ENCODE assay signal across 8 mouse cellular contexts in the genomic region with DNA sequence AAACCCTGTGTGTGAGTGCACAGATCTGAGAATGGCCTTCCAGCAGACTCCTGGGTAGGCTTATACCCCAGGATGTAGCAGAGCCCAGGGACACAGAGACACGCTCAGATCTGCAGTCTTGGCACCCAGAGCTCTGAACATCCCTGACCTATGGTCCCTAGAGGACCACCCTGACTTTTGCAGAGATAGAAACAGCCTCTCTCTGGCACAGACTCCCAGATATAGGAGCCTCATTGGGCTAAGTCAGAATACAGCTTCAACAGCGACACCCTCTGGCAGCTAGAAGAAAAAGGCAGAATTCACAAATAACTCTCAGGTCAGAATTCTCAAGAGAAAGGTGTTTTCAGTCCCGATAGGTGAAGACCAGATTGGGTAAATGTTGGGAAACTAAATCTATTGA.
DNase-seq lines count a peak whose midpoint lies in the region; ATAC-seq and TF ChIP-seq lines count a peak whose summit lies in the region.

No protein-coding gene starts in this region.

- no peaks in the 10 kb centered on the region for H3K27me3 ChIP-seq in lung, embryonic 14.5 days (ENCODE audit: insufficient read depth, low read length)
- no peaks in the 10 kb centered on the region; the same call in 1 of the 2 replicates for H3K27me3 ChIP-seq in forebrain, embryonic 11.5 days (ENCODE audit: control insufficient read depth, insufficient read depth, low read length)
- H3K27me3 ChIP-seq in thymus, adult 2 months (ENCODE audit: control insufficient read depth, insufficient read depth, low read length): no peaks in the 10 kb centered on the region

- peak; percentile 19 for DNase-seq in gastrocnemius, adult 18-20 months (ENCODE audit: low spot score)
- DNase-seq in gastrocnemius, postnatal 14 days: no peak
- DNase-seq in lung, embryonic 14.5 days: peak; percentile 70
- no peak for DNase-seq in lung, postnatal 25 days (ENCODE audit: low spot score)
- peak; percentile 51 for DNase-seq in embryo, embryonic 10.5 days (ENCODE audit: low spot score)
- peak; percentile 55 for DNase-seq in mesoderm, embryonic 11.5 days (ENCODE audit: low read depth, low spot score)
- DNase-seq in forebrain, embryonic 11.5 days (ENCODE audit: low spot score): no peak
- no peak for DNase-seq in thymus, adult 2 months

- H3K36me3 ChIP-seq in lung, embryonic 14.5 days (ENCODE audit: insufficient read depth): no peaks in the 10 kb centered on the region
- no peaks in the 10 kb centered on the region for H3K36me3 ChIP-seq in forebrain, embryonic 11.5 days (ENCODE audit: control insufficient read depth, insufficient read depth, low read length)
- no peaks in the 10 kb centered on the region for H3K36me3 ChIP-seq in thymus, adult 2 months (ENCODE audit: control insufficient read depth, insufficient read depth, low read length)

- H3K4me2 ChIP-seq in lung, embryonic 14.5 days: no peak overlapping the region
- H3K4me2 ChIP-seq in forebrain, embryonic 11.5 days (ENCODE audit: low read depth, low read length, severe bottlenecking): no peak overlapping the region

- H3K27ac ChIP-seq in lung, embryonic 14.5 days (ENCODE audit: low read depth): no peak overlapping the region
- no peak overlapping the region for H3K27ac ChIP-seq in forebrain, embryonic 11.5 days (ENCODE audit: low read depth, low read length)
- H3K27ac ChIP-seq in thymus, adult 2 months (ENCODE audit: control insufficient read depth, insufficient read depth, low read length): no peak overlapping the region

- H3K9me3 ChIP-seq in lung, embryonic 14.5 days (ENCODE audit: low read depth, low read length): no peaks in the 10 kb centered on the region
- no peaks in the 10 kb centered on the region for H3K9me3 ChIP-seq in forebrain, embryonic 11.5 days (ENCODE audit: control insufficient read depth, low read length)

- H3K4me1 ChIP-seq in lung, embryonic 14.5 days (ENCODE audit: insufficient read depth): no peaks in the 10 kb centered on the region
- H3K4me1 ChIP-seq in forebrain, embryonic 11.5 days (replicated peaks; ENCODE audit: control insufficient read depth, insufficient read depth, low read length): peaks cover 2% of the 10 kb centered on the region; the same call in 1 of the 2 replicates
- no peaks in the 10 kb centered on the region for H3K4me1 ChIP-seq in thymus, adult 2 months (replicated peaks; ENCODE audit: control insufficient read depth, insufficient read depth, low read length)

- H3K9ac ChIP-seq in lung, embryonic 14.5 days: no peak overlapping the region
- no peak overlapping the region for H3K9ac ChIP-seq in forebrain, embryonic 11.5 days (ENCODE audit: low read length)

- 34% methylated on average over 3 of the region's 3 CpGs for WGBS in lung, embryonic 14.5 days
- 57% methylated on average over 3 of the region's 3 CpGs for WGBS in forebrain, embryonic 11.5 days
- WGBS in thymus, adult 2 months: 67% methylated on average over 3 of the region's 3 CpGs

- no peak for TF ChIP-seq POLR2A in thymus, adult 2 months (IDR thresholded peaks at IDR 0.05; ENCODE audit: control insufficient read depth, extremely low read depth, insufficient read depth, low read length, poor library complexity)

- no peak overlapping the region for H3K4me3 ChIP-seq in lung, embryonic 14.5 days (ENCODE audit: low read depth, low read length)
- H3K4me3 ChIP-seq in forebrain, embryonic 11.5 days (ENCODE audit: low read depth, low read length): no peak overlapping the region
- no peak overlapping the region for H3K4me3 ChIP-seq in thymus, adult 2 months (ENCODE audit: control insufficient read depth, insufficient read depth, low read length)

- TF ChIP-seq CTCF in lung, embryonic 14.5 days (IDR thresholded peaks at IDR 0.05; ENCODE audit: low read depth): peak; percentile 56
- TF ChIP-seq CTCF in thymus, adult 2 months (IDR thresholded peaks at IDR 0.05; ENCODE audit: borderline replicate concordance, control insufficient read depth, extremely low read depth, insufficient read depth, low read length, poor library complexity): no peak

- ATAC-seq in lung, embryonic 14.5 days (ENCODE audit: insufficient read depth): peak; percentile 60; the same call in 1 of the 2 replicates
- ATAC-seq in forebrain, embryonic 11.5 days (replicated peaks; ENCODE audit: low FRiP score): no peak

- intact Hi-C loops in gastrocnemius, postnatal 14 days (cut with DNase I; ENCODE audit: low total_unique reads): no loop called here

Comparison
In these comparisons a context has a peak if more than half of its experiments do, and no peak if none do; other contexts are left out.
1. DNase-seq: peak in gastrocnemius, adult 18-20 months (single experiment), lung, embryonic 14.5 days (single experiment), embryo, embryonic 10.5 days (single experiment) and mesoderm, embryonic 11.5 days (single experiment); none in gastrocnemius, postnatal 14 days (single experiment), lung, postnatal 25 days (single experiment), forebrain, embryonic 11.5 days (single experiment) and thymus, adult 2 months (single experiment).